Mouse (Mus musculus): ENCODE measurements at regions not wholly inside any gene's neighbourhood (a gene's known extent, or its start where the extent isn't known, plus 50 kb on each side); places are given as distances from the start of the nearest gene placed in this dataset.

DNA sequence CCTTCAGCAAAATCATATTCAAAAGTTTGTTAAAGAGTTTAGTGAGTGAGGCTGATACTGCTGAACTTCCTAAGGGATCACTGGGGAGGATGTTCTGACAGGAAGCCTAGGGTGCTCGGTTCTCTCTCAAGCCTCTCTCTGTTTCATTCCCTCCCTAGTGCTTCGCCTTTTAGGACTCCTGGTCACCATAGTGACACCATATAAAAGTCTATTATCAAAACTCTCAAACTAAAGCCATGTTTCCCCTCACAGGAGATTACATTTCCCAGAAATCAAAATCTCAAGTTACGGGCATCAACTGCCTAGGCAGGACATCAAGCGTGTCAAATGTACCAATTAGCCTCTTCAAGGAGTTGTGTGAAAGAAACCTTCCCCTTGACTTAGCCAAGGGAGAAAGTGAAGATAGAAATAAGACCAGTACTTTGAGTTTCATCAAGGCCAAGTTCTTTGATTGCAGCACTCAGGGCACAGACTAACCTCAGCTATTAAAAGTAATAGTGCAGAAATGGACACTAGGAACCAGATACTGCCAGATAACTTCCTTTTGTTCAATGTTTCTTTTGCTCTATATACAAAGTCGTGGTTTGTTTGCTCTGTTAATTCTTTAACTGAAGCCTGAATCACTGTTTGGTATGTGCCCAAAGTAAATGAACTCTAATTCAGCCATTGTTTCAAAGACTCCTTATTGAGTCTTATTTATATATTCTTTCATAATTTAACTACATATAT is 752.6 kb downstream of the Jrkl start:
- no peaks in the 10 kb centered on the region for H3K4me1 ChIP-seq (ENCODE audit: control insufficient read depth, insufficient read depth, low read length)
- no peak for TF ChIP-seq POLR2A (IDR thresholded peaks at IDR 0.05; ENCODE audit: low read depth, low read length)
- no peak for TF ChIP-seq CTCF (IDR thresholded peaks at IDR 0.05; ENCODE audit: borderline replicate concordance, insufficient read depth, low read length)
- no peak overlapping the region for H3K27ac ChIP-seq (ENCODE audit: insufficient read depth, low read length)
- H3K4me3 ChIP-seq (ENCODE audit: insufficient read depth, low read length), result no peak overlapping the region

- H3K27ac ChIP-seq (ENCODE audit: insufficient read depth, low read length), result no peak overlapping the region
- TF ChIP-seq POLR2A (IDR thresholded peaks at IDR 0.05; ENCODE audit: low read depth, low read length) (no peak), CTCF (IDR thresholded peaks at IDR 0.05; ENCODE audit: borderline replicate concordance, insufficient read depth, low read length) (no peak)
- H3K4me1 ChIP-seq (ENCODE audit: control insufficient read depth, insufficient read depth, low read length), result no peaks in the 10 kb centered on the region
- no peak overlapping the region for H3K4me3 ChIP-seq (ENCODE audit: insufficient read depth, low read length)
Measured at GRCm38 (mm10) chr9:12457810-12458209, 787.8 kb downstream of the Jrkl start.

DNA sequence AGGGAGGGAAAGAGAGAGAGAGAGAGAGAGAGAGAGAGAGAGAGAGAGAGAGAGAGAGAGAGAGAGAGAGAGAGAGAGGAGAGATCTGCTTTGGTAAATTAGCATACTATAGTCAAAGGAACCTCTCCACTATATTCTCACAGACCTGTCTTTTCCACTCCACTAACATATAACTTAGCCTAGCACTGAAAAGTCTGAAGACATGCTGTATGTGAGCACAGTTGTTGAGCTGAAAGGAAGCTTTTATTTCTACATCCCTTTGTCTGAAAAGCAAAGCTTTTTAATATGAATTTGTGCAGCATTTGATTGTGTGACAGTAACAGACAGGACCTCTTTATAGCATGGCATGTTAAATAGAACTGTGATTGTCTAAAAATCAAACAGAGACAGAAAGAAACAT is 788.9 kb downstream of the Jrkl start:
- Histone ChIP-seq H3K4me3 (ENCODE audit: insufficient read depth, low read length) (no peak overlapping the region), H3K27ac (ENCODE audit: insufficient read depth, low read length) (no peak overlapping the region), H3K4me1 (ENCODE audit: control insufficient read depth, insufficient read depth, low read length) (no peaks in the 10 kb centered on the region)
- TF ChIP-seq CTCF (IDR thresholded peaks at IDR 0.05; ENCODE audit: borderline replicate concordance, insufficient read depth, low read length), result no peak
- no peak for TF ChIP-seq POLR2A (IDR thresholded peaks at IDR 0.05; ENCODE audit: low read depth, low read length)

GRCm38 (mm10) chr9:12434171-12434570 is 811.5 kb downstream of the Jrkl start:
- TF ChIP-seq POLR2A (IDR thresholded peaks at IDR 0.05; ENCODE audit: low read depth, low read length), result no peak
- TF ChIP-seq CTCF (IDR thresholded peaks at IDR 0.05; ENCODE audit: borderline replicate concordance, insufficient read depth, low read length), result no peak
- Histone ChIP-seq H3K4me1 (ENCODE audit: control insufficient read depth, insufficient read depth, low read length) (no peaks in the 10 kb centered on the region), H3K4me3 (ENCODE audit: insufficient read depth, low read length) (no peak overlapping the region), H3K27ac (ENCODE audit: insufficient read depth, low read length) (no peak overlapping the region)

DNA sequence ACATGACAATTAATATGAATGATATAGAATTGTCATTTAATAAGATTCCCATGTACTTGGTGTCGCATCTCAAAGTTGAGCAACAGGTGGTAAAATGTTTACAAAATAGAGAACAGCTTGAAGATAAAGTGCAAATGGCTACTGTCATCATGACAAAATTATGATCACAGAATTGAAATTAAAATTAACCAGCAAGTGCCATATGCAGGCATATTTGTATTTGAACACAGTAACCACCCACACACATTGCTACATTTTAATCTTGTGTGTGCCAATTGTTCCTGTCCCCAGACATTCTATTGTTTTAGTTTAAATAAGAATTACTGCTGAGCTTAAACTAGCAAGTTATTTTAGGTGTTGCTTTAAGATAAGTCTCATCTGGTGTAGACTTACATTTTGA is 823.7 kb downstream of the Jrkl start:
- H3K4me1 ChIP-seq (ENCODE audit: control insufficient read depth, insufficient read depth, low read length), result no peaks in the 10 kb centered on the region
- no peak overlapping the region for H3K27ac ChIP-seq (ENCODE audit: insufficient read depth, low read length)
- TF ChIP-seq POLR2A (IDR thresholded peaks at IDR 0.05; ENCODE audit: low read depth, low read length) (no peak), CTCF (IDR thresholded peaks at IDR 0.05; ENCODE audit: borderline replicate concordance, insufficient read depth, low read length) (no peak)
- H3K4me3 ChIP-seq (ENCODE audit: insufficient read depth, low read length), result no peak overlapping the region

DNA sequence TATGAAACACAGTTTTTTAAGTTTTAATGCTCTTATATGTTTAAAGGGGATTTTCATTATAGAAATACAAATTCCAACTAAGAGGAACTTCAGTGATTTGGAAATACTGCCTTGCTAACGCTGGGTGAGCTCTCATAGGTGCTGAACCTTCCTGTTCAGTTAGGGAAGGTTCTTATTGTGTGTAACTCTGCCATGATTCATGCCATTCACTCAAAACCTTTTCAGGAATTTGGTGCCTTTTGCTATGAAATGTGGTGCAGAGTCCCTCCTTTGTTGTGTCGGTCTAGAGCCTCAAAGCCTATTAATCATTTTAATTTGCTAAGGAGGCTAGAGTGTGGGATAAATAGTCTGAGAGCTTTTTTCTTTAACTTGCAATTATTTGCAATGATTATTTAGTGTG is 837.1 kb downstream of the Jrkl start:
- Histone ChIP-seq H3K4me1 (ENCODE audit: control insufficient read depth, insufficient read depth, low read length) (no peaks in the 10 kb centered on the region), H3K4me3 (ENCODE audit: insufficient read depth, low read length) (no peak overlapping the region), H3K27ac (ENCODE audit: insufficient read depth, low read length) (no peak overlapping the region; the same call in 1 of the 2 replicates)
- TF ChIP-seq CTCF (IDR thresholded peaks at IDR 0.05; ENCODE audit: borderline replicate concordance, insufficient read depth, low read length) (no peak), POLR2A (IDR thresholded peaks at IDR 0.05; ENCODE audit: low read depth, low read length) (no peak)

- no peak for TF ChIP-seq CTCF (IDR thresholded peaks at IDR 0.05; ENCODE audit: borderline replicate concordance, insufficient read depth, low read length)
- TF ChIP-seq POLR2A (IDR thresholded peaks at IDR 0.05; ENCODE audit: low read depth, low read length), result no peak
- Histone ChIP-seq H3K27ac (ENCODE audit: insufficient read depth, low read length) (no peak overlapping the region), H3K4me3 (ENCODE audit: insufficient read depth, low read length) (no peak overlapping the region), H3K4me1 (ENCODE audit: control insufficient read depth, insufficient read depth, low read length) (no peaks in the 10 kb centered on the region)
Measured at GRCm38 (mm10) chr9:12404185-12404584, 841.4 kb downstream of the Jrkl start.

DNA sequence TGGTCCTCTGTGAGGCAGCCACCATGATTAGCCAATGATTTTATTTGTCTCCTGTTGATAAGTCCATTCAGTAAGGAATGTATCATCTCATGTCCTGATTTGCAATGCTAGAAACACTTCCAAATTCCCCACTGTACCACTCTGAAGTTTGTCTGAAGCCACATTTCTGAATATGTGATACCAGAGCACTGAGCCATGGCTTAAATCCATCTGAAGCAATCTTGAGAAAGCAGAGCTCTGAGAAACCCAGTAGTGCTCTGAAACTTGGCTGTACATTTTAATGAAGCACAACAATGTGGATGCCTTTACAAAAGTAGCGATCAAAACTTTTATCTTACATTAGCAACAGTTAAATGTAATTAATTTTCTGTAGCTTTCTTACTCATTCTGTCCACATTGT is 850.0 kb downstream of the Jrkl start:
- Histone ChIP-seq H3K27ac (ENCODE audit: insufficient read depth, low read length) (peak overlapping the region; percentile 40), H3K4me1 (ENCODE audit: control insufficient read depth, insufficient read depth, low read length) (no peaks in the 10 kb centered on the region), H3K4me3 (ENCODE audit: insufficient read depth, low read length) (no peak overlapping the region)
- no peak for TF ChIP-seq CTCF (IDR thresholded peaks at IDR 0.05; ENCODE audit: borderline replicate concordance, insufficient read depth, low read length)
- no peak for TF ChIP-seq POLR2A (IDR thresholded peaks at IDR 0.05; ENCODE audit: low read depth, low read length)

- H3K4me3 ChIP-seq (ENCODE audit: insufficient read depth, low read length), result no peak overlapping the region
- no peaks in the 10 kb centered on the region for H3K4me1 ChIP-seq (ENCODE audit: control insufficient read depth, insufficient read depth, low read length)
- peak overlapping the region; percentile 26; the same call in 1 of the 2 replicates for H3K27ac ChIP-seq (ENCODE audit: insufficient read depth, low read length)
- TF ChIP-seq POLR2A (IDR thresholded peaks at IDR 0.05; ENCODE audit: low read depth, low read length), result no peak
- no peak for TF ChIP-seq CTCF (IDR thresholded peaks at IDR 0.05; ENCODE audit: borderline replicate concordance, insufficient read depth, low read length)
Measured at GRCm38 (mm10) chr9:12380732-12381645, 864.6 kb downstream of the Jrkl start.

DNA sequence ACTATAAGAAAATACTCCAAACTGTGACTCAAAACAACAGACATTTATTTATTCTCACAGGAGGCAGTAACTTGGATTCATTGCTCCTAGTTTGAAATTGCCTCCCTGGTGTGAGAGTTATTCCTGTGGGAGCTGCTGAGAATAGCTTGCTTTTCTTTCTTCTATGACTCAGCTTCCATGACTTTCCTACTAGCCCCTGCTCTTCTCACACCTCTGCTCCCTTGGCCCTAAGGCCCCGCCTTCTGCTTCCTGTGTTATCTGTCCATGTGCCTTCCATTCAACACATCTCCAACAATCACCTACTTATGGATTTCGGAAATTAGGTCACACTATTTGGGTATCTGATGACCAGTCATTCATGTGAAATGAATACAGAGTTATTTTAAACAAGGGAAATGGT is 865.6 kb downstream of the Jrkl start:
- TF ChIP-seq CTCF (IDR thresholded peaks at IDR 0.05; ENCODE audit: borderline replicate concordance, insufficient read depth, low read length) (no peak), POLR2A (IDR thresholded peaks at IDR 0.05; ENCODE audit: low read depth, low read length) (no peak)
- no peak overlapping the region for H3K4me3 ChIP-seq (ENCODE audit: insufficient read depth, low read length)
- no peak overlapping the region for H3K27ac ChIP-seq (ENCODE audit: insufficient read depth, low read length)
- H3K4me1 ChIP-seq (ENCODE audit: control insufficient read depth, insufficient read depth, low read length), result no peaks in the 10 kb centered on the region

Measured in embryonic fibroblast, embryonic 13.5 days (primary cell).